ENCODE assay signal across 8 mouse cellular contexts in genomic region chr1:171286517-171286916, GRCm38 (mm10). TPM values are rescaled to one million over a fixed set of nuclear protein-coding genes. Genes with fewer than 3 reads are reported as not detected.
DNase-seq lines count a peak whose midpoint lies in the region; ATAC-seq and TF ChIP-seq lines count a peak whose summit lies in the region.

No protein-coding gene starts in this region.

- no peak for DNase-seq in heart, adult 8-10 months (ENCODE audit: low spot score)
- peak; percentile 7 for DNase-seq in naive thymus-derived CD4-positive, alpha-beta T cell, adult 2 months (ENCODE audit: low read depth)
- DNase-seq in urinary bladder, postnatal 14 days (ENCODE audit: low spot score), result no peak
- DNase-seq in lung, adult 18-20 months, result no peak

- H3K4me2 ChIP-seq in heart, embryonic 14.5 days (ENCODE audit: low read length), result peak overlapping the region; percentile 65
- peak overlapping the region; percentile 65 for H3K4me2 ChIP-seq in hindbrain, embryonic 16.5 days (ENCODE audit: low read length)

- TF ChIP-seq POLR2A in cortical plate, adult 2 months (IDR thresholded peaks at IDR 0.05; ENCODE audit: extremely low read depth, insufficient read depth, low read length), result no peak

- no peaks in the 10 kb centered on the region for H3K9me3 ChIP-seq in heart, embryonic 14.5 days (ENCODE audit: control insufficient read depth, low read length)
- H3K9me3 ChIP-seq in hindbrain, embryonic 16.5 days (ENCODE audit: control insufficient read depth, low read length), result no peaks in the 10 kb centered on the region

- H3K27ac ChIP-seq in heart, embryonic 14.5 days (replicated peaks in 1 of 2; ENCODE audit: control insufficient read depth in 1 of 2, insufficient read depth in 1 of 2, low read depth in 2 of 2, low read length in 2 of 2), result no peak overlapping the region
- no peak overlapping the region for H3K27ac ChIP-seq in cortical plate, adult 2 months (ENCODE audit: insufficient read depth, low read length)
- no peak overlapping the region for H3K27ac ChIP-seq in hindbrain, embryonic 16.5 days (ENCODE audit: low read depth, low read length)

- peaks cover 4 to 21% of the 10 kb centered on the region in 2 experiments for H3K4me1 ChIP-seq in heart, embryonic 14.5 days (ENCODE audit: control insufficient read depth in 2 of 2, insufficient read depth in 2 of 2, low read length in 2 of 2)
- peaks cover 4% of the 10 kb centered on the region; the same call in 1 of the 2 replicates for H3K4me1 ChIP-seq in cortical plate, adult 2 months (ENCODE audit: control insufficient read depth, insufficient read depth, low read length)
- H3K4me1 ChIP-seq in hindbrain, embryonic 16.5 days (ENCODE audit: control insufficient read depth, insufficient read depth, low read depth, low read length), result peaks cover 23% of the 10 kb centered on the region

- TF ChIP-seq CTCF in cortical plate, adult 2 months (IDR thresholded peaks at IDR 0.05; ENCODE audit: extremely low read depth, insufficient read depth, low read length), result no peak

- 0 out of 4 replicates have a peak overlapping the region, but pooled peaks of 1 of the 2 experiments have one; percentile 80 for H3K4me3 ChIP-seq in heart, embryonic 14.5 days (ENCODE audit: control insufficient read depth in 1 of 2, insufficient read depth in 1 of 2, low read depth in 1 of 2, low read length in 2 of 2)
- peak overlapping the region; percentile 85; the same call in 1 of the 2 replicates for H3K4me3 ChIP-seq in cortical plate, adult 2 months (ENCODE audit: insufficient read depth, low read length)
- H3K4me3 ChIP-seq in hindbrain, embryonic 16.5 days (ENCODE audit: low read length), result peak overlapping the region; percentile 94

- no peaks in the 10 kb centered on the region for H3K27me3 ChIP-seq in heart, embryonic 14.5 days (ENCODE audit: control insufficient read depth, insufficient read depth, low read length)
- H3K27me3 ChIP-seq in hindbrain, embryonic 16.5 days (replicated peaks; ENCODE audit: control insufficient read depth, insufficient read depth, low read length), result no peaks in the 10 kb centered on the region

- WGBS in heart, embryonic 14.5 days, result 81% methylated on average over 19 of the region's 19 CpGs
- 88% methylated on average over 19 of the region's 19 CpGs for WGBS in hindbrain, embryonic 16.5 days

- ATAC-seq in heart, embryonic 14.5 days (ENCODE audit: insufficient number of reproducible peaks, insufficient read depth, low FRiP score, low read depth), result no peak
- ATAC-seq in hindbrain, embryonic 16.5 days, result no peak
- no peak for ATAC-seq in erythroid progenitor cell, adult 5-6 weeks (replicated peaks; ENCODE audit: low FRiP score, poor library complexity, severe bottlenecking)

- H3K36me3 ChIP-seq in heart, embryonic 14.5 days (ENCODE audit: control insufficient read depth, insufficient read depth, low read length), result peaks cover 69% of the 10 kb centered on the region
- peaks cover 23% of the 10 kb centered on the region for H3K36me3 ChIP-seq in hindbrain, embryonic 16.5 days (ENCODE audit: control insufficient read depth, insufficient read depth, low read length)

- H3K9ac ChIP-seq in heart, embryonic 14.5 days (ENCODE audit: low read length), result peak overlapping the region; percentile 96; the same call in 1 of the 2 replicates
- H3K9ac ChIP-seq in hindbrain, embryonic 16.5 days (ENCODE audit: low read depth, low read length), result peak overlapping the region; percentile 99

RNA-seq across cellular contexts. Expression of gene Usp21, which starts 1.3 kb away (rescaled TPM):
- polyA plus RNA-seq in heart, embryonic 14.5 days (2014; fragmentation: Nextera tagmentation; extraction: Ambion mirVana), result 43.2 and 45.5 TPM in 2 replicates
- 10 to 100 TPM; 18.9 to 21.1 (median 19.9) TPM for total RNA-seq in heart, adult 8-10 months (2022)
- polyA plus RNA-seq in cortical plate, adult 2 months (2012; rRNA removed), result 70.2 TPM in 2 replicates
- 92.3 and 101 TPM in 2 replicates for polyA plus RNA-seq in hindbrain, embryonic 16.5 days (2015; fragmentation: Nextera tagmentation; extraction: Ambion mirVana)
- 39.0 and 64.9 TPM in 2 replicates for total RNA-seq in erythroid progenitor cell, adult 5-6 weeks (2015; ENCODE audit: low replicate concordance)
- total RNA-seq in erythroid progenitor cell, adult 5-6 weeks (2017; ENCODE audit: low replicate concordance), result 18.5 and 33.2 TPM in 2 replicates

RNA-seq across cellular contexts. Expression of gene Ppox, which starts 5.5 kb away (rescaled TPM):
- 42.9 and 44.8 TPM in 2 replicates for polyA plus RNA-seq in heart, embryonic 14.5 days (2014; fragmentation: Nextera tagmentation; extraction: Ambion mirVana)
- total RNA-seq in heart, adult 8-10 months (2022), result 10 to 100 TPM; 11.9 to 16.6 (median 12.7) TPM
- 72.1 and 76.9 TPM in 2 replicates for polyA plus RNA-seq in cortical plate, adult 2 months (2012; rRNA removed)
- 42.7 and 47.9 TPM in 2 replicates for polyA plus RNA-seq in hindbrain, embryonic 16.5 days (2015; fragmentation: Nextera tagmentation; extraction: Ambion mirVana)
- total RNA-seq in erythroid progenitor cell, adult 5-6 weeks (2015; ENCODE audit: low replicate concordance), result 739 and 765 TPM in 2 replicates
- 644 and 799 TPM in 2 replicates for total RNA-seq in erythroid progenitor cell, adult 5-6 weeks (2017; ENCODE audit: low replicate concordance)

RNA-seq across cellular contexts. Expression of gene Ufc1, which starts 8.3 kb away (rescaled TPM):
- polyA plus RNA-seq in heart, embryonic 14.5 days (2014; fragmentation: Nextera tagmentation; extraction: Ambion mirVana), result 96.0 and 111 TPM in 2 replicates
- 10 to 100 TPM; 88.2 to 96.3 (median 90.7) TPM for total RNA-seq in heart, adult 8-10 months (2022)
- 93.9 and 98.8 TPM in 2 replicates for polyA plus RNA-seq in cortical plate, adult 2 months (2012; rRNA removed)
- polyA plus RNA-seq in hindbrain, embryonic 16.5 days (2015; fragmentation: Nextera tagmentation; extraction: Ambion mirVana), result 115 and 126 TPM in 2 replicates
- total RNA-seq in erythroid progenitor cell, adult 5-6 weeks (2015; ENCODE audit: low replicate concordance), result 26.8 and 39.3 TPM in 2 replicates
- total RNA-seq in erythroid progenitor cell, adult 5-6 weeks (2017; ENCODE audit: low replicate concordance), result 1.7 and 14.2 TPM in 2 replicates

RNA-seq across cellular contexts. Expression of gene B4galt3, which starts 16.4 kb away (rescaled TPM):
- polyA plus RNA-seq in heart, embryonic 14.5 days (2014; fragmentation: Nextera tagmentation; extraction: Ambion mirVana), result 52.8 and 55.6 TPM in 2 replicates
- total RNA-seq in heart, adult 8-10 months (2022), result 10 to 100 TPM; 15.4 to 20.8 (median 19.1) TPM
- 73.7 and 74.1 TPM in 2 replicates for polyA plus RNA-seq in cortical plate, adult 2 months (2012; rRNA removed)
- polyA plus RNA-seq in hindbrain, embryonic 16.5 days (2015; fragmentation: Nextera tagmentation; extraction: Ambion mirVana), result 101 and 106 TPM in 2 replicates
- 19.7 and 20.5 TPM in 2 replicates for total RNA-seq in erythroid progenitor cell, adult 5-6 weeks (2015; ENCODE audit: low replicate concordance)
- total RNA-seq in erythroid progenitor cell, adult 5-6 weeks (2017; ENCODE audit: low replicate concordance), result 26.8 and 40.8 TPM in 2 replicates

RNA-seq across cellular contexts. Expression of gene Ndufs2, which starts 35.3 kb away (rescaled TPM):
- polyA plus RNA-seq in heart, embryonic 14.5 days (2014; fragmentation: Nextera tagmentation; extraction: Ambion mirVana), result 541 and 561 TPM in 2 replicates
- 1,000 to 10,000 TPM; 1,619 to 1,708 (median 1,672) TPM for total RNA-seq in heart, adult 8-10 months (2022)
- 202 and 215 TPM in 2 replicates for polyA plus RNA-seq in cortical plate, adult 2 months (2012; rRNA removed)
- 262 and 280 TPM in 2 replicates for polyA plus RNA-seq in hindbrain, embryonic 16.5 days (2015; fragmentation: Nextera tagmentation; extraction: Ambion mirVana)
- total RNA-seq in erythroid progenitor cell, adult 5-6 weeks (2015; ENCODE audit: low replicate concordance), result 86.5 and 106 TPM in 2 replicates
- total RNA-seq in erythroid progenitor cell, adult 5-6 weeks (2017; ENCODE audit: low replicate concordance), result 40.8 and 73.3 TPM in 2 replicates
